Mouse (Mus musculus) forebrain, embryonic 12.5 days (tissue): ENCODE measurements around the gene Phgdh. TPM values are rescaled to one million over a fixed set of nuclear protein-coding genes. Genes with fewer than 3 reads are reported as not detected.
A peak's percentile ranks its signal among the peaks of the same experiment; 100 is the strongest.

Experiments used
- ATAC-seq: fragments of 200-750 bp; cut with Nextera tagmentation; 2 replicates; pipeline ENCODE4 v1.8.0; 2017; ENCODE audit warnings: moderate TSS enrichment; ENCODE audit not compliant: low FRiP score
- H3K27ac ChIP-seq: fragments of 300-500 bp; sonication (generic); 2 replicates; pipeline ENCODE4 v1.5.1; 2016; ENCODE audit warnings: mild to moderate bottlenecking
- H3K27me3 ChIP-seq: fragments of 300-500 bp; sonication (generic); 2 replicates; pipeline ENCODE4 v1.6.1; 2016; ENCODE audit warnings: mild to moderate bottlenecking
- H3K36me3 ChIP-seq: fragments of 300-500 bp; sonication (generic); replicated peaks from 2 replicates; pipeline ENCODE4 v1.6.1; 2016; ENCODE audit warnings: mild to moderate bottlenecking
- H3K4me1 ChIP-seq: fragments of 300-500 bp; sonication (generic); 2 replicates; pipeline ENCODE4 v1.6.1; 2016
- H3K4me2 ChIP-seq: fragments of 300-500 bp; sonication (generic); 2 replicates; pipeline ENCODE4 v1.6.1; 2016; ENCODE audit warnings: mild to moderate bottlenecking, moderate library complexity
- H3K4me3 ChIP-seq: fragments of 300-500 bp; sonication (generic); replicated peaks from 2 replicates; pipeline ENCODE4 v1.5.1; 2016; ENCODE audit warnings: mild to moderate bottlenecking
- H3K9ac ChIP-seq: fragments of 300-500 bp; sonication (generic); 2 replicates; pipeline ENCODE4 v1.6.1; 2016; ENCODE audit warnings: mild to moderate bottlenecking
- H3K9me3 ChIP-seq: fragments of 300-500 bp; sonication (generic); 2 replicates; pipeline ENCODE4 v1.6.1; 2016
- WGBS: fragments of 180-500 bp; shearing (Covaris S2); methylation state at CpG from one replicate; pipeline ENCODE4 v1.1.7; 2016; 5-methylcytosine and 5-hydroxymethylcytosine counted together
- polyA plus RNA-seq: library from polyadenylated mRNA; unstranded; fragments of >200 nt; fragmentation: Nextera tagmentation; extraction: Ambion mirVana; gene quantifications from 2 replicates; pipeline ENCODE4 v1.2.1, GENCODE M21; 2016

Gene Phgdh
- polyA plus RNA-seq, 1 experiment from 2014 or later, result 274 TPM

GRCm38 (mm10) chr3:98280204-98280932, 59.4 kb downstream of the Phgdh start, which contains the start of gene Hmgcs2:
Gene Hmgcs2 (plus strand): TSS chr3:98280435.
- Histone ChIP-seq H3K36me3 (no peaks in the 10 kb centered on the region), H3K4me2 (no peak within 1 kb of the TSS), H3K27ac (no peak within 1 kb of the TSS), H3K27me3 (no peaks in the 10 kb centered on the region), H3K9me3 (no peaks in the 10 kb centered on the region), H3K4me3 (no peak within 1 kb of the TSS), H3K9ac (no peak within 1 kb of the TSS), H3K4me1 (peaks cover 5% of the 10 kb centered on the region; the same call in 1 of the 2 replicates)
- 60% methylated on average over 14 of the region's 14 CpGs for WGBS
- ATAC-seq, result peak; percentile 30; the same call in 1 of the 2 replicates

GRCm38 (mm10) chr3:98279682-98280081, 60.1 kb downstream of the Phgdh start:
- Histone ChIP-seq H3K27me3 (no peaks in the 10 kb centered on the region), H3K27ac (no peak overlapping the region), H3K9ac (no peak overlapping the region), H3K4me3 (no peak overlapping the region), H3K4me1 (peaks cover 5% of the 10 kb centered on the region; the same call in 1 of the 2 replicates), H3K4me2 (no peak overlapping the region), H3K36me3 (no peaks in the 10 kb centered on the region), H3K9me3 (no peaks in the 10 kb centered on the region)
- ATAC-seq, result no peak
- 85% methylated on average over 4 of the region's 4 CpGs for WGBS

- H3K9ac ChIP-seq, result no peak overlapping the region
- WGBS, result 67% methylated on average over 11 of the region's 11 CpGs
- ATAC-seq, result peak; percentile 33; the same call in 1 of the 2 replicates
- H3K9me3 ChIP-seq, result no peaks in the 10 kb centered on the region
- no peaks in the 10 kb centered on the region for H3K36me3 ChIP-seq
- H3K4me2 ChIP-seq, result no peak overlapping the region
- H3K27me3 ChIP-seq, result no peaks in the 10 kb centered on the region
- no peak overlapping the region for H3K4me3 ChIP-seq
- H3K4me1 ChIP-seq, result peaks cover 10% of the 10 kb centered on the region; the same call in 1 of the 2 replicates
- H3K27ac ChIP-seq, result 0 out of 2 replicates have a peak overlapping the region, but pooled peaks have one; percentile 5
These were observed 66.0 kb downstream of the Phgdh start for GRCm38 (mm10) chr3:98273623-98274398.

GRCm38 (mm10) chr3:98267249-98267651, 72.5 kb downstream of the Phgdh start:
- Histone ChIP-seq H3K27ac (0 out of 2 replicates have a peak overlapping the region, but pooled peaks have one; percentile 13), H3K9ac (no peak overlapping the region), H3K4me2 (peak overlapping the region; percentile 8; the same call in 1 of the 2 replicates), H3K36me3 (no peaks in the 10 kb centered on the region), H3K27me3 (no peaks in the 10 kb centered on the region), H3K9me3 (no peaks in the 10 kb centered on the region), H3K4me1 (peaks cover 16% of the 10 kb centered on the region), H3K4me3 (no peak overlapping the region)
- WGBS, result 6% methylated on average over 6 of the region's 6 CpGs
- ATAC-seq, result no peak

Other genes starting within 250 kb of the Phgdh start
- gene Adam30, start 179.4 kb downstream of the Phgdh start, polyA plus RNA-seq, result not detected in 2 replicates
- gene Reg4, start 117.8 kb downstream of the Phgdh start, polyA plus RNA-seq, result not detected in 2 replicates
- 0.94 and 1.3 TPM in 2 replicates for gene Hmgcs2, start 59.6 kb downstream of the Phgdh start, polyA plus RNA-seq
- gene Zfp697, start 42.5 kb upstream of the Phgdh start, polyA plus RNA-seq, result 8.8 and 9.8 TPM in 2 replicates
- gene Gm4450, start 117.1 kb upstream of the Phgdh start, polyA plus RNA-seq, result not detected in 2 replicates
- not detected in 2 replicates for gene Hsd3b4, start 170.5 kb upstream of the Phgdh start, polyA plus RNA-seq
- gene Gm10681, start 248.8 kb upstream of the Phgdh start, polyA plus RNA-seq, result not detected in 2 replicates